Mouse (Mus musculus): ENCODE results near the gene Brwd3.

The Brwd3 gene

DNA sequence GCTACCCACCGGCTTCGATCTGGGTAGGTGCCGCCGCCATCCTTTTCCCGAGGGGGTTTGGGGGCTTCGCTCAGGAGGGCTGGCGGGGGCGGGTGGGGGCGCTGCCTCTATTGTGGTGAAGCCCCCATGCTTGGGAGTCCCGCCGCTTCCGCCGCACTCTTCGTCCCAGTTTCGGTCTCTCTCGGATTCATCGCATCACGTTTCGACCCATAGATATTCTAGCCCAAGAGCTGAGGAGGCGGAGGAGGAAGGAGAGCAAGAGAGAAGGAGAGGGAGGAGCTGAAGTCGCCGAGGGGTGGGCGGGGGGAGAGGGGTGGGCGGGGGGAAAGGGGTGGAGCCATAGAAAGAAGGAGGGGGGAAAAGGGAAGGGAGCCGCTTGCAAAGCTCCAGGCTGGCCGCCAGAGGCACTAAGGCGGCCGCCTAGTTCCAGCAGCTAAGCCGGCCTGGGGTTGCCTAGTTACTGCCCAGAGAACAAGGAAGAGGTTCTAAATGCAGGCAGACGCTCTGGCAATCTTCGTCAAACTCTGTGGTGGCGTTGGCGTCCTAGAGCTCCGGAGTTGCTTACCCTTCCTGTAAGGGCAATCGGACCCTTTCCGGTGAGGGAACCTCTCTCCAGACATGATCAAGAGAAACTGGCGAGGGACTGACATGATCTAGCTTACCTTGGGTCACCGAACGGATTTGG lies at the start of gene Brwd3:
TSS of gene Brwd3 (minus strand) at position 283 of the 685 bp plus-strand sequence.
- peak; percentile 90 for DNase-seq

DNA sequence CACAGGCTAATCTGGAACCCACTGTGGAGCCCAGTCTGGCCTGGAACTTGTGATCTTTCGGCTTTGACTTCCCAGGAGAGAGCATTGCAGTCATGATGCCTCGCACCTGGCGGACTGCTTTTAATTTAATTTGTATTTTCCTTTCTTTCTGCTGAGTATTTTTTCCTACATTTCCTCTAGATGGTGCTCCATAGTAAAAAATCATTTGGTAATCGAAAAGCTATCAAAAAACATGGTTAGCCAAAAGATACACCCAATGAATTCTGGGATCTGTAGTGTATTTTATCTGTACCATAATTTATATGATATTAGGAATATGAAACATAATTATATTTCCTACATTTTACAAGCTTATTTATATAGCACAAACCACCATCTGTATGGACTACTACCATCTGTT lies 28.5 kb upstream of the Brwd3 start:
- no peak for DNase-seq

DNA sequence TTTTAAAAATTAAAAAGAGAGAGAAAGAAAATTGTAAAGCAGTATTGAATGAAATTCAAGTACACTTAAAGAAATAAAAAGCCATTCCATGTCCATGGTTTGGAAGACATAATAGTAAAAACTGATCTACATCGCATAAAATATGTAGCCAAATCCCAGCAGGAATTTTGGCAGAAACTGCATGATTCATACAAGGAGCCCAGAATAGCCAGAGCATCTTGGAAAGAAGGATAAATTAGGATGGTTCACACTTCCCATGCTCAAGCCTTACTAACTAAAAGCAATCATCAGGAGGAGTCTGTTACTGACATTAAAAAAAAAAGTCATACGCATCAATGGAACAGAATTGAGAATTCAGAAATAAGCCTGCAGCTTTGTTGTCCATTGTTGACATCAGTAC lies 8.5 kb upstream of the Brwd3 start:
- DNase-seq: no peak

DNA sequence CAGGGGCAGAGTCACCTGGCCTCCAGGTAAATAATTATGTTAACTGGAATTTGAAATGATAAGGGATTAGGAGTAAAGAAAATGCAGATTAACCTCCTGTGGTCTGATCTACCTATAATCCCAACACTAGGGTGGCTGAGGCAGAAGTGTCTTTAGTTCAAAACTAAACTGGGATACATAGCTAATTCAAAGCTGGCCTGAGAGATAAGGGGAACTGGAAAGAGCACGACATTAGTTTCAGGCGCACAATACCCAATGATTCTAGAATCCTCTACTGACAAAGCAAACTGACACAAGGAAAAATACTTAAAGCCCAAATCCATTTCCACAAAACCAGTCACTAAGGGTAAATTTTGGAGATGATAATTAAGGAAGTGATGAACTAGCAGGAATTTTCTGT lies 2.2 kb upstream of the Brwd3 start:
- DNase-seq: no peak

DNA sequence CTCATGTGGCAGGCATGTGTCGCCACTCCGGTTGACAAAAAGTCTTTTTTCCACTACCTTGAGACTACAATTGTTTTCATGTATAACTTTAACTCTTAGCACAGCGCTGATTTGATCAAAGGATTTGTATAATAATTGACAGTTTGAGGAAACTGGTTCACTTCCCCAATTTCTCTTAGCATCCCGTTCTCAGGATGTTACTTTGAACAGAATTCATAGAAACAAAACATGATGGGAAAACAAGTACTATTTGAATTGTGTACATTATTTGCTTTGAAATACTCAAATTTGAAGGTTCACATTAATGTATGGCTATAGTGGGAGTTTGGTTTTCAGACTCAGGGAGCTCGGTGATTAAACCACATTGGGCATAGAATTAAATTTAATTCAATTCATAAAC lies 1.1 kb upstream of the Brwd3 start:
- DNase-seq: no peak

DNA sequence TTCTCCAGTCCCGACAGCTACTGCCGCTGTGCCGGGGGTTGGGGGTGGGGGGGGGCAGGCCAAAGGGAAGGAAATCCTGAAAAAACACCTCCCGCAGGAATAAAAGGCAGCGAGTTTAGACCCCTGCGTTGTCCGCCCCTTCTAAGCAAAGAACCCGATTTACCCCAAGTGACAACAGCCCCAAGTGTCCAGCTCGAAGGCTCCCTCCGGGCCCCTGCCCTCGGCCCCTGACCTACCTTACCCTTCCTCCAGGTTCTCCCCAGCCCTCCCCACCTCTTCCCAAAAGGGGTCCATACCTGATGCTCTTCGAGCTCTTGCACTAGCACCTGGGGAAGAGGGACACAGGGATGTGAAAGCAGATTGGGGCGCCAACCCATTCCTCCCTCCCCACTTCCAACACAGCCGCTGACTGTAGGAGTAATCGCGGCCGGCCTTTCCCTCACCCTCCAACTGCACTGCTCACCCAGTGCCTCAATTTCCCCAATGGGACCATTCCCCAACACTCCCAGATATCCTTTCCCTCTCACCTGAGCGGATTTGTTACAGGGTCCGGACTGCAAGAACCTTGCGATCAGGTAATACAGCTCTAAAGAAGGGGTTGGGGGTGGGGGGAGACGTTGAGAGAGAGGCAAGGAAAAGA lies 671 bp downstream of the Brwd3 start:
- peak; percentile 48 for DNase-seq

DNA sequence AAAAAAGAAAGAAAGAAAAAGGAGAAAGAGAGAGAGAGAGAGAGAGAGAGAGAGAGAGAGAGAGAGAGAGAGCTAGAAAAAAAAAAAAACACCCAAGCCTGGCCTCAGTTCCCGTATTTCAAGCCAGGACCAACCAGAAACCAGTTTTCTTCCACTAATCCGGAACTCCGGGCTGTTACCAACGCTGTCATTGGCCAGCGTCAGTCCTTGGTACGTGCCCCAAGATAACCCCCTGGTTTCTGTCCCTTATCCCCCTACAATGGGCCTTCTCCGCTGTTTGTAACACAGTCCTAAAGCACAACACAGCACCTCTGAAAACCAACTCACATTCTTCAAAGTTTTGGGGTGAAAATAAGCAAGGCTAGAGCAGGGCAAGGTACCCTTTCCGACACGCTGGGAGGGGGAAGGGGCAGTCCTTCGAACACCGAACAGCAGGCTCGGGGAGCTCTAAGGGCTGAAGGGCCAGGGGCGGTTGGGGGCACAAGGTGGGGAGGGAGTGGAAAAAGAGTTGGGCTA lies 1.4 kb downstream of the Brwd3 start:
- peak; percentile 81 for DNase-seq

DNA sequence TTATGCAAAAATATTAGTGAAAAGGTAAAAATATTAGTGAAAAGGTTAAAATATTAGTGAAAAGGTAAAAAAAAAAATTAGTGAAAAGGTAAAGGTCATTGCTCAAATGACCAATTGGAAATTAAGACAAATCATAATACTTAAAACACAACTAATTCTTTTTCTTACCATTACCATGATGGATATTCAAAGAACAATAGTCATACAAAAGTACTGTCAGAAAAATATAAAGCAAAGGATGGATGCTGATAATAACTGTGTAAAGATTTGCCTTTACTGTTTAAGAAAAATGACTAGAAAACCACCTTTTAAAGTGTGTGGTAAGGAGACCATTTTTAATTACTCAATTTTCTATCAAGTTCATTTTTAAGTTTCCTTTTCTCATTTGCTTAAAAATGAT lies 2.9 kb downstream of the Brwd3 start:
- DNase-seq: no peak

DNA sequence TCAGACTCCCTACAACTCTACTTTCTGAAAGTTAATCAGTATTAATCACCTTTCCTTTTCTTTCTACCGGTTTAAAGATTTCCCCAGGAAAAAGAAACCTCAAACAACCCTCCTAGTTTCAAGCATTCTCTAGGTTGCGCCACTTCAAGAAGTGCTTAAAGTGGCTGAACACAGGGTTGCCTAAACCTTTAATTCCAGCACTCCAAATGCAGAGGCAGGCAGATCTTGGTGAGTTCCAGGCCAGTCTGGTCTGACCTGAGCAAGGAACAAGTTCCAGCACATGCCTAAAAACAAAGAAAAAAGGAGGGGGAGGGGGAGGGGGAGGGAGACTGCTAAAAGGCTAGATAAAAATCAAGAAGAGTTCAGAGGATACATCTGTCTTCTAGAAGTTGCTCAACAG lies 6.1 kb downstream of the Brwd3 start:
- DNase-seq: no peak

DNA sequence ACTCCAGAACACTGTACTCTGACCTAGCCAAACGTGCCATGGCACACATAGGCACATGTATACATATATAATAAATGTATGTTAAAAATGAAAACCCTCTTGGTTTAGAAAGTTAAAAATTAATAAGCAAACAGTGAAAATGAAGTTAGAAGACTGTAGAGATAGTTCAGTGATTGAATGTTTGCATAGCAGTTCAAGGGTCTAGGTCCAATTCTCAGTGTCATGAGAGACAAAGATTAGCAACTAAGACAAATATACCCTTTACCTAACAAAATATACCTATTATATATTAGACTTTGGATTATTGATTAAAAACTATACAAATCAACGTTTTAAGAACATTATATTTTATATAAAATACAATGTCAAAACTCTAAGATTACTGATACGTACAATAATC lies 36.9 kb downstream of the Brwd3 start:
- DNase-seq: no peak

DNA sequence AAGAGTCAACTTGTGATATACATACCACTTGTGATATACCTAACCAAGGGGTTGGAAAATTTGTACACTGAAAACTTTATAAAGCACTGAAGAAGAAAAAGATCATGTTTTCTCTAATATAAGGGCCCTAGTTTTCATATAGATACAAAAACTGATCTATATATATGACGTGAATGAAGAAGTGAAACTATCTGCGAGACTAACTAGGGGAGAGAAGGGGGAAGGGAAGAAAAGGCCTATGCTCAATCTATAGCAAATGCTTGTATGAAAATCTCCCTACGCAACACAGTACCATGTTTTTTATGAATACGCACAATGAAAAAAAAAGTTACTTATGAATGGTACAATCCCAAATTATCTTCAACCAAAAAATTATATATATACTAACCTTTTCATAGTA lies 50.4 kb downstream of the Brwd3 start:
- no peak for DNase-seq

DNA sequence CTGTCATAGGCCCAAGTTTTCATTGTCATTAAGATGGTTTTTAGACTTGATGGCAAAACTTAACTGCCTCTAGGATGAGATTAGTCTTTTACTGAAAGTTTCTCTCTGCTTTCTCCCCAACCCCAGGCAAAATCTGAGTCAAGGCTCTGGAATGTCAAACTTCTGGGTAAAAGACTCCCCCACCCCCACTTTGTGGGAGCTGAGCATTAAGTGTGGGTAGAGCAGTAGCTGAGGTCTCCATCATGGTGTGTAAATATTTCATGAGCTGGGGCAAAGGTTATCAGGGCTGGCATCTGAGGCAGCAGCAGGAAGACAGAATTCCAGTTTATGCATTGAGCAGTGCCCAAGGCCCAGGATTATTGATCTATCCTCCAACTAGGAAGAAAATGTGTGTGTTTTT lies 102.4 kb downstream of the Brwd3 start:
- no peak for DNase-seq

DNA sequence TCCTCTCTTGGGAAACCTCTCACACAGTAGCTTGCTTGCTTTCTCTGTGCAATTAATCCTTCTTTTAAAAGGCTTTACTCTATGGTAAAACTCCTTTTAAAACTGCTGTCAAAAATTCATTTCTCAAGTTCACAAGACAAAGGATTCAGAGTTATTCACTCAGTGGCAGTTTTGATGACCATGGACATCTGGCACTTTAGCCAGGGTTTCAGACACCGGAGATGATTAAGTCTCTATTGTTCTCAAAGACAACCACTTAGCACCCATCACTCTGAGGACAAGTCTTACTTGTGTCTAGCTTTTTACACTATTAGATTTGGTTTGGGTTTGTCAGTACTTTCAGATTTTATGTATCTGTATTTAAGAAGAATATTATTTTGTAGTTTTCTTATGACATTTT lies 104.6 kb downstream of the Brwd3 start:
- DNase-seq: no peak

DNA sequence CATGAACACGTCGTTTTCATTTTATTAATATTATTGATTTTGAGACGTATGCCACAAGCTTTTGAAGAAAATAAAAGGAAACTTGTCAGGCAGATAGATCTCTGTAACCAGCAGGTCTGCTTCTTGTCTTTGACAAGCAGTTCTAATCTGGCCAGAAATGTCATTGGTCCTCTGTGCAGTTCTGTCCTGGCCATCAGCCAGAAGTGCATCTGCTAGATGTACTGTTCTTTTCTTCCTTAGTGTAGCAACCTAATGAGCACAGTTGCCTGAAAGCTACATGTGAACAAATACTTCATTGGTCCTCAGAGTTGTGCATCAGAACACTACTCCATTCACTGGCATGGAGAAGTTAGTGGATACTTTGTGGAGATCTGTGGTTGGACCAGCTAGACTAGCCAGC lies 105.1 kb downstream of the Brwd3 start:
- DNase-seq: no peak

DNA sequence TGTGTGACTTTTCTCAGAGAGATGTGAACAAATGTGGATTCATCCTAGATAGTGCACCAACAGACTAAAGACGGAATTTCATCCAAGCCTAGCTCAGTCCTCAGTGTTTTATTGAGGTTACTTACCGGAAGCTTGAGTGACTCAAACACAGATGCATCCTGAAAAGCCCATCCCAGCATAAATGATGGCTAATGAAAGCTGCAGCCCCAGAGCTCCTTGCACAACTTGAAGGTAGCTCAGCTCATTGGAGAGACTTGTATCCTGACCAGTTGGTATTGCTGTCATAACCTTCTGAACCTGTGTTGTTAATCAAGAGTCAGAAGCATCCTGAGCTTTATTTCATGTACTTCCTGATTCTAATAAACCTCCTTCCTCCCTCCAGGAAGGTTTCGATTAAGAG lies 105.8 kb downstream of the Brwd3 start:
- no peak for DNase-seq

DNA sequence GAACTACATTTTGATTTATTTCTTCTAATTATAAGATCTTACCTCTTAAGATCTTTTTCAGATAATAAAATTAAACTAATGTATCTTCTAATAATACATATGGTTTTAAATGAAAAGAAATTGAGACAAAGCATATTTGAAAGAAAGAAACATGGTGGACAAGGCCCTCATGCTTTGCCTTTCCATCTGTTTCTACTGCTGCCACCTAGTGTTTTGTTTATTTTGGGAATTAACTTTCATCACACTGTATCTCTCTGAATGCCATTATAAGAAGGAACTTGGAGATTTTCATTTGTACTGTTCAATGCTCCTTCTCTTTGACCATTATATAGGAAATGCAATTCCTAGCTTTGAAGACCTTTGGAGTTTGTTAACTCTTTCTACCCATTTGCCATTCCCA lies 109.9 kb downstream of the Brwd3 start:
- DNase-seq: no peak

DNA sequence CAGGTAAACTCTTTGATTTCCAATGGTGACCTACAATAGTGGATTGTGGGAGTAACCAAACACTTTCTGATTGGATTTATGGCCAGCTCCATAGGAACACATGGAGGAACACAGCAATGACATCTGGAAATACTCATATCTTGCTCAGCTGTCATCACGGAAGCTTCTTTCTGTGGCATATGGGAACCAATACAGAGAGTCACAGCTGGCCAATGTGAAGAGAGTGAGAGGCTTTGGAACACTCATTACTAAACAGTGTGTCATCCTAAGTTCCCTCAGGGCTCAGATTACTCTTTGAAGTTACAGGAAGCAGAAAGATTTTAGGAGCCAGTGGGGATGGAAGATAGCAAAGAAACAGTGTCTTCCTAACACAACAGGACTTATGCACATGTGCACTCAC lies 111.7 kb downstream of the Brwd3 start:
- DNase-seq: no peak

DNA sequence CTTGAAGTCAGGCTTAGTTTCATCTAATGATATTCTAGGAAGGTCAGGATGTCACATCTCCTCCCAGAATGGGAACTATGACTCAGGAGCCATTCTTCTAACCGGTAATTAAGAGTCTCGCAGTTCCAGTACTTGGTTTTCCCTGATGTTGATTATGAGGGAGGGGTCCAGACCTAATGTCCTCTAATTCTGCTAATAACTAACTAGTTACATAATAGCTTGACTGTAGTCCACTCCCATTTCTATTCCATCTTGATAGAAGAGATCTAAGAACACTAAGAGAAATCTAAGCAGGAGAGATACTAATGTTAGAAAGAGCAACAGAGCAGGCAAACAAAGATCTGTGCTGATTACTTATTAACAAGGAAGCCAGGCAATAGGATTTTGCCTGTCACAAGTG lies 129.9 kb downstream of the Brwd3 start:
- DNase-seq: no peak

All from cerebellum, adult 11-12 months (tissue).